Mouse (Mus musculus): ENCODE data around the gene Qrich2. TPM values are rescaled to one million over a fixed set of nuclear protein-coding genes. Genes with fewer than 3 reads are reported as not detected.
A peak's percentile ranks its signal among the peaks of the same experiment; 100 is the strongest.

Gene Qrich2
- polyA plus RNA-seq, 1 experiment, result not detected

DNA sequence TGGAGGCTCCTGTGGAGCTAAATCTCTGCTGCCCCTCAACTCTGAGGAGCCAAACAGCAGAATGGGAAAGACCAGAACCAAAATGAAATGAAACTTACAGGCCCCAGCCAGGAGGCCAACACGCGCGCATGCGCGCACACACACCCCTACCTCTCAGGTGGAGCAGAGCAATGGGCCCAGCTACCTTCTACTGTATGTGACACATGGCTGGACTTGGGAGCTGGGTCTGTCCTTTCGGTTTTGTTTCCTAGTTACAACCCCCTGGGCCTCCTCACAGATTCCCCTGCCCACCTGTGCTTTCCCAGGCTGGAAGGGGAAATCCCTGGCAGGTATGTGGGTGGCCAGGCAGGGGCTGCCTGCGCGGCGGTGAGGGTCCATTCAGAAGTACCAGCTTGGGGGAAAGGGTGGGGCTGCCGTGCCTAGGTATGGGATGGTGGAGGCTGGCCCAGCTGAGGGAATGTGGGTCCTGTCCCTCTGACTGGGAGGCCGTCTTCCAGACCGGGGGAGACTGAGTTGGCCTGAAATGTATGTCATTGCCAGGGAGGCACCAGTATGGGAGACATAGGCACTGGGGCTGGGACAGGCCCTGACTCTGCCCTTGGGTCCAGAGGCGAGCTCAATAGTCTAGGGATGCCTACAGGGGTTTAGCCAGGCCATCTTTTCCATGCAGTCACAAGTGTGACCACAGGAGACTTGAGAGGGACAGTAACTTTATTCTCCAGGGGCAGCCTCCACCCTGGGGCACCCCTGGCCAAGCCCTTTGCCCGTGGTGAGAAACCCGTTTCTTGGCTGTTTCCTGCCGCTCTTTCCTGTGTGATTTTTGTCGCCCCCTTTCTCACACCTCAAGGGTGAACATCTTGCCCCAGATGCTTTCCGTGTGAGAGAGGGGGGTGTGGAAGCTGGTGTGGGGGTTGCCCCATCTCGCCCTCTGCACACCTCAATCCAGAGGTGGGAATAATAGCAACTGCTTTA lies 26.5 kb downstream of the Qrich2 start:
- H3K27ac ChIP-seq (ENCODE audit: control insufficient read depth, insufficient read depth, low read depth, low read length, poor library complexity), result peak overlapping the region; percentile 61
- TF ChIP-seq POLR2A (IDR thresholded peaks at IDR 0.05; ENCODE audit: borderline replicate concordance, control insufficient read depth, low read depth, low read length), result peak; percentile 17; the same call in 1 of the 2 replicates
- no peak for TF ChIP-seq CTCF (IDR thresholded peaks at IDR 0.05; ENCODE audit: control insufficient read depth, insufficient read depth, low read length)
- H3K4me1 ChIP-seq (ENCODE audit: control insufficient read depth, insufficient read depth, low read length), result no peaks in the 10 kb centered on the region; the same call in 1 of the 2 replicates
- H3K4me3 ChIP-seq (replicated peaks; ENCODE audit: control insufficient read depth, low read depth, low read length), result no peak overlapping the region
- 61% methylated on average over 19 of the region's 19 CpGs for WGBS

DNA sequence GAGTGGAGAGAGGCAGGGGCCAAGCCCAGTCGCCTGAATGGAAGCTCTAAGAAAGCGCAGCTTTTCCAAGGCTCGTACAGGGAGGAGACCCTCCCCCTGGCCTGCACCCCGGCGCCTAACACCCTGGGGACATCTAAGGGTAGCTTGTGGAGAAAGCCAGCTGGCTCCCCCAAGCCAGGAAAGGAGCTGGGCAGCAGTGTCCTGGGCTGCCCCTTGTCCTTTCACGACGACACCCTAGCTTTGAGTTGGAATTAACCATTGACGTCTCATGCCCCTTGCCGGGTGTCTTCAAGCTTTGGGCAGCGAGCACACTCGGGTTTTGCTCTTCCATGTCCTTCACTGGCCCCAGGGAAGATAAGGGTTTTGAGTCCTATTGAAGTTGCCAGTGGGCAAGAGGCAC lies 28.5 kb downstream of the Qrich2 start:
- peak overlapping the region; percentile 86 for H3K27ac ChIP-seq (ENCODE audit: control insufficient read depth, insufficient read depth, low read depth, low read length, poor library complexity)
- H3K4me1 ChIP-seq (ENCODE audit: control insufficient read depth, insufficient read depth, low read length), result peaks cover 2% of the 10 kb centered on the region; the same call in 1 of the 2 replicates
- no peak overlapping the region for H3K4me3 ChIP-seq (replicated peaks; ENCODE audit: control insufficient read depth, low read depth, low read length)
- TF ChIP-seq POLR2A (IDR thresholded peaks at IDR 0.05; ENCODE audit: borderline replicate concordance, control insufficient read depth, low read depth, low read length) (no peak), CTCF (IDR thresholded peaks at IDR 0.05; ENCODE audit: control insufficient read depth, insufficient read depth, low read length) (no peak)
- WGBS, result 85% methylated on average over 11 of the region's 11 CpGs

DNA sequence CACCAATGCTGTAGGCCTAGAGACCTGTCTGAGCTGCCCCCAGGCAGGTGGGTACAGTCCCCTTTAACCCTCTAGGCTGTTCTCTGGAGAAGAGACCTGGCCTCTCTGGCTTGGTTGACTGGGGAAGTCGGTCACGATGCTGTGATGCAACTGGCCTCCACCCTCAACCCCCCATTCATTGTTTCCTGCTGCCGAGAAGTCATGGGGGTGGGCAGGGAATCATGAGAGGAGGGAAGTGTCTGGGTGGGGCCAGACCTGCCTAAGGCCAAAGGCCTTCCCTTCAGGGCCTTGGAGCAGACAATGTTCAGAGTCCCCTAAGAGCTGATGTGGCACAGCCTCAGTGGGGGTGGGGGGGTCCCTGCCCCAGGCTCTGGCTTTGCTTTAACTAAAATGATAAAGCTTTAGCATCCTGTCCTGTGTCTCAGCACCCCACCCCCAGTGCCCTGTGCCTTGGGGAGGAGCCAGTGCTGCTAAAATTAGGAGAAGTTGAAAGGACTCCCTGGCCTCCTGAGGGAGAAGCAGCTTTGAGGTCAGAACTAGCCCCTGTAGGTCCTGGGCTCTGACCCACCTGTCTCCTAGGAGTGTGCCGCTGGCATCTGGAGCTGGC lies 29.2 kb downstream of the Qrich2 start:
- Histone ChIP-seq H3K4me3 (replicated peaks; ENCODE audit: control insufficient read depth, low read depth, low read length) (peak overlapping the region; percentile 30), H3K27ac (ENCODE audit: control insufficient read depth, insufficient read depth, low read depth, low read length, poor library complexity) (peak overlapping the region; percentile 86), H3K4me1 (ENCODE audit: control insufficient read depth, insufficient read depth, low read length) (peaks cover 2% of the 10 kb centered on the region; the same call in 1 of the 2 replicates)
- no peak for TF ChIP-seq CTCF (IDR thresholded peaks at IDR 0.05; ENCODE audit: control insufficient read depth, insufficient read depth, low read length)
- WGBS, result 9% methylated on average over 4 of the region's 4 CpGs

DNA sequence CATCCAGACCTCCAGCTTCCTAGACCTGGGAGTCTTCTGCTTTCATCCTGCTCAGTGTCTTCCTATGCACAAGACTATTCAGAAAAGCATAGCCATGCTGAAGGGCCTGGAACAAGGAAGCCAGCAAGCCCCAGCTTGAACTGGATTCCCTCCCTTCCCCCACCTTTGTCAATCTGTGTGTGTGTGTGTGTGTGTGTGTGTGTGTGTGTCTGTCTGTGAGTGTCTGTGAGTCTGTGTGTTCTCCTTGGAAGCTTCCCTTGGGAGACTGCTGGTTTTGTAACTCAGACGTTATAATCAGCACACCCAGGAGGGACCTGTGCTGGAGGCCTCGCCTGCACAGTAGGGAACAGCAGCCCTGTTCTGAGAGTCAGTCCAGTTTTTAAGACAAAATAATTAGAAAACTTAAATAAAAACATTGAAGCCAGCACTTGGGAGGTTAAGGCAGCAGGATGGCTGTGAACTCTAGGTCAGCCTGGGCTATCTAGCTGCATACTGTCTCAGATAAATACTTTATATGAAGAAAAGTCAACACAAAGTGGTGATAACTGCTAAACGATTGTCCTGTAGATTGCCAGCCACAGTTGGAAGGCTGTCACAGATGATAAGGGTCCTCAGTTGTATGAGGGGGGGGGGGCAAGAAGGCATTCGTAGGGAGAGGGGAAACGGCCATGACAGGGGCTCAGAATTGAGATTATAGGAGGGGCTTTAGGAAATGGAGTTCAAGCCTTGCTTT lies 29.9 kb downstream of the Qrich2 start:
- 6% methylated on average over 5 of the region's 5 CpGs for WGBS
- H3K4me1 ChIP-seq (ENCODE audit: control insufficient read depth, insufficient read depth, low read length), result peaks cover 2% of the 10 kb centered on the region; the same call in 1 of the 2 replicates
- peak overlapping the region; percentile 86 for H3K27ac ChIP-seq (ENCODE audit: control insufficient read depth, insufficient read depth, low read depth, low read length, poor library complexity)
- H3K4me3 ChIP-seq (replicated peaks; ENCODE audit: control insufficient read depth, low read depth, low read length), result peak overlapping the region; percentile 32
- TF ChIP-seq CTCF (IDR thresholded peaks at IDR 0.05; ENCODE audit: control insufficient read depth, insufficient read depth, low read length), result no peak
- TF ChIP-seq POLR2A (IDR thresholded peaks at IDR 0.05; ENCODE audit: borderline replicate concordance, control insufficient read depth, low read depth, low read length), result no peak

DNA sequence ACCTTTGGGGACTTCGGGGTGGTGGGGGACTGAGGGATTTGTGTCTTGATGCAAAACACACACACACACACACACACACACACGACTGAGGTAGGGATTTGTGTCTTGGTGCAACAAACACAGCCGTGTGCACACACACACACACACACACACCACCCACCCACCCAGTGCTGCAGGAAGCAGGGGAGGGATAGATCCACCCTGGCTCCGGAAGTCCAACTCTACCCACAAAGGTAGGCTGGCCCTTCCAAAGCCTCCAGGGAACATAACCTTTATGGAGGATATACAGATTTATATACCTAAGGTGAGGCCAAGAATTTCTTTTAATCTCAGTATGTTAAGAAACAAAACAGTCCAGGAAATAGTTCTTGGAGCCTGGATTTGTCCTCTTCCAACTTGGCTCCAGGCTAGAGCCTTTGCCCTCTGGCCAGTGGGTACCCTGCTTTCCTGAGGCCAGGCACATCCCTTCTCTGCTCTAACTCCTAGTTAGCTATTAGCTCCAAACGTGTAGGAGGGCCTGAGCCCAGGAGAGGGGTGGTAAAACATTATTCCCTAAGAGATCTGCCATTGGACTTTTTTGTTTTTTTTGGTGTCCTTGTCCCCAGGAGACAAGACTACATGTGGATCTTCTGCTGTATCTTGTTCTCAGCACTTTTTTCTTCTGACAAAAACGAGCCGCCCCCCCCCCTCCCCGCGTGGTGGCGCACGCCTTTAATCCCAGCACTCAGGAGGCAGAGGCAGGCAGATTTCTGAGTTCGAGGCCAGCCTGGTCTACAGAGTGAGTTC lies 30.9 kb downstream of the Qrich2 start:
- WGBS, result 35% methylated on average over 12 of the region's 12 CpGs
- H3K4me3 ChIP-seq (replicated peaks; ENCODE audit: control insufficient read depth, low read depth, low read length), result peak overlapping the region; percentile 98
- H3K27ac ChIP-seq (ENCODE audit: control insufficient read depth, insufficient read depth, low read depth, low read length, poor library complexity), result peak overlapping the region; percentile 95
- H3K4me1 ChIP-seq (ENCODE audit: control insufficient read depth, insufficient read depth, low read length), result peaks cover 4% of the 10 kb centered on the region
- TF ChIP-seq POLR2A (IDR thresholded peaks at IDR 0.05; ENCODE audit: borderline replicate concordance, control insufficient read depth, low read depth, low read length), result no peak
- no peak for TF ChIP-seq CTCF (IDR thresholded peaks at IDR 0.05; ENCODE audit: control insufficient read depth, insufficient read depth, low read length)

DNA sequence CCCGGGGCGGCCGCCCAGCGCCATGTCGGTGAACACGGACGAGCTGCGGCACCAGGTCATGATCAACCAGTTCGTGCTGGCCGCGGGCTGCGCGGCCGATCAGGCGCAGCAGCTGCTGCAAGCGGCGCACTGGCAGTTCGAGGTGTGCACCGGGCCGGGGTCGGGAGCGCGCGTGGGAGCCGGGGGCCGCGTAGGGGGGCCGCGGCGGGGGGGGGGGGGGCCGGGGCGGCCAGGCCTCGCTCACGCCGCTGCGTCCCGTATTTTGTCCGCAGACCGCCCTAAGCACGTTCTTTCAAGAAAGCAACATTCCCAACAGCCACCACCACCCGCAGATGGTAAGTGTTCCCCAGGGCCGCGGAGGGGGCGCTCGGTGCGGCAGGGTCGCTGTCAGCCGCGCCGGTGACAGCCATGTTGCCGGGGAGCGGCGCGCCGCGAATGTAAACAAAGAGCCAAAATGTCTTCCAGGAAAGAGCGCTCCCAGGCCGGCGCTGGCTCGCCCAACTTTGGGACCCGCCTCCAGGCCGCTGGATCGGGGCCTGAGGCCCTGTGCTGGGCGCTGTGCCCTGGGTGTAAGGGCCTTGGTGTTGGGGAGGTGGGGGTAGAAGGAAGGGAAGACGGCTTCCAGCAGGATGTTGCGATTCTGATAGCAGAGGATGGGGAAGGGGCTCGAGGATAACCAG lies 31.6 kb downstream of the Qrich2 start:
- H3K4me3 ChIP-seq (replicated peaks; ENCODE audit: control insufficient read depth, low read depth, low read length), result peak overlapping the region; percentile 98
- peak overlapping the region; percentile 95 for H3K27ac ChIP-seq (ENCODE audit: control insufficient read depth, insufficient read depth, low read depth, low read length, poor library complexity)
- no peak for TF ChIP-seq CTCF (IDR thresholded peaks at IDR 0.05; ENCODE audit: control insufficient read depth, insufficient read depth, low read length)
- no peak for TF ChIP-seq POLR2A (IDR thresholded peaks at IDR 0.05; ENCODE audit: borderline replicate concordance, control insufficient read depth, low read depth, low read length)
- WGBS, result under 1% methylated on average over 65 of the region's 67 CpGs
- H3K4me1 ChIP-seq (ENCODE audit: control insufficient read depth, insufficient read depth, low read length), result peaks cover 6% of the 10 kb centered on the region

Data from bone marrow, adult 2 months (tissue).